Mouse (Mus musculus): ENCODE data around the gene Sell.

DNA sequence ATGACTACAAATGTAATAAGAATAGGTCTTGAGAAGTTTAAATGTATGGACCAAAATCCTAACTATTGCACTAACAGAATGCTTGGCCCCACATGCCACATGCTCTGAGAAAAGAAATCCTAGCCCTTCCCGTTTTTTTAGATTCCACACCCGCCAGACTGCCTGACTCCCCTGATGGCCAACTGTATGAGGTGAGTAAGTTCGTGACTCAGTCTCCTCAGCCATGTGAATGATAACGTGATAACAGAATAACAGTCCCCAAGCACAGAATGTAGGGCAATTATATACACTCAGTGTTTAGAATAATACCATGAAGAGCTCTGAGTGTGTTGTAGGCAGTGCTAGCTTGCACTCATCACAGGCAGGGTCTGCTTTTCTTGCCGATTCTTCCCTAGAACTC, 52.5 kb downstream of the Sell start:
- no peak for TF ChIP-seq POLR2A (IDR thresholded peaks at IDR 0.05; ENCODE audit: low read depth, low read length)
- TF ChIP-seq CTCF (IDR thresholded peaks at IDR 0.05; ENCODE audit: borderline replicate concordance, insufficient read depth, low read length), result no peak

Data from embryonic fibroblast, embryonic 13.5 days (primary cell).